Mouse (Mus musculus) midbrain, embryonic 16.5 days (tissue): ENCODE results near the gene Fam76a. TPM values are rescaled to one million over a fixed set of nuclear protein-coding genes. Genes with fewer than 3 reads are reported as not detected.

Source experiments
- polyA plus RNA-seq: library from polyadenylated mRNA; unstranded; fragments of >200 nt; fragmentation: Nextera tagmentation; extraction: Ambion mirVana; gene quantifications from 2 replicates; pipeline ENCODE4 v1.2.1, GENCODE M21; 2015

Gene Fam76a
- polyA plus RNA-seq, 1 experiment from 2014 or later = 41.8 TPM

Other genes starting within 250 kb of the Fam76a start
- 4.8 and 7.1 TPM in 2 replicates for gene Xkr8, start 190.0 kb downstream of the Fam76a start, polyA plus RNA-seq
- 0.53 and 0.62 TPM in 2 replicates for gene Smpdl3b, start 165.3 kb downstream of the Fam76a start, polyA plus RNA-seq
- 31.6 and 31.7 TPM in 2 replicates for gene Rpa2, start 154.2 kb downstream of the Fam76a start, polyA plus RNA-seq
- 0.15 and 0.38 TPM in 2 replicates for gene Themis2, start 126.2 kb downstream of the Fam76a start, polyA plus RNA-seq
- 58.2 and 58.5 TPM in 2 replicates for gene Ppp1r8, start 79.4 kb downstream of the Fam76a start, polyA plus RNA-seq
- 174 and 177 TPM in 2 replicates for gene Stx12, start 38.0 kb downstream of the Fam76a start, polyA plus RNA-seq
- 0.05 TPM in 1 of 2 replicates, not detected in the other for gene Fgr, start 51.5 kb upstream of the Fam76a start, polyA plus RNA-seq
- gene Ahdc1, start 88.7 kb upstream of the Fam76a start, polyA plus RNA-seq = 11.2 and 12.5 TPM in 2 replicates
- gene Wasf2, start 207.9 kb upstream of the Fam76a start, polyA plus RNA-seq = 20.1 and 27.1 TPM in 2 replicates